Mouse (Mus musculus): Measurements from ENCODE around the gene Ahcyl2. TPM values are rescaled to one million over a fixed set of nuclear protein-coding genes. Genes with fewer than 3 reads are reported as not detected.

Ahcyl2 gene
- 32.3 and 71.2 TPM in 2 replicates for polyA plus RNA-seq (2012; rRNA removed; ENCODE audit: low replicate concordance)

DNA sequence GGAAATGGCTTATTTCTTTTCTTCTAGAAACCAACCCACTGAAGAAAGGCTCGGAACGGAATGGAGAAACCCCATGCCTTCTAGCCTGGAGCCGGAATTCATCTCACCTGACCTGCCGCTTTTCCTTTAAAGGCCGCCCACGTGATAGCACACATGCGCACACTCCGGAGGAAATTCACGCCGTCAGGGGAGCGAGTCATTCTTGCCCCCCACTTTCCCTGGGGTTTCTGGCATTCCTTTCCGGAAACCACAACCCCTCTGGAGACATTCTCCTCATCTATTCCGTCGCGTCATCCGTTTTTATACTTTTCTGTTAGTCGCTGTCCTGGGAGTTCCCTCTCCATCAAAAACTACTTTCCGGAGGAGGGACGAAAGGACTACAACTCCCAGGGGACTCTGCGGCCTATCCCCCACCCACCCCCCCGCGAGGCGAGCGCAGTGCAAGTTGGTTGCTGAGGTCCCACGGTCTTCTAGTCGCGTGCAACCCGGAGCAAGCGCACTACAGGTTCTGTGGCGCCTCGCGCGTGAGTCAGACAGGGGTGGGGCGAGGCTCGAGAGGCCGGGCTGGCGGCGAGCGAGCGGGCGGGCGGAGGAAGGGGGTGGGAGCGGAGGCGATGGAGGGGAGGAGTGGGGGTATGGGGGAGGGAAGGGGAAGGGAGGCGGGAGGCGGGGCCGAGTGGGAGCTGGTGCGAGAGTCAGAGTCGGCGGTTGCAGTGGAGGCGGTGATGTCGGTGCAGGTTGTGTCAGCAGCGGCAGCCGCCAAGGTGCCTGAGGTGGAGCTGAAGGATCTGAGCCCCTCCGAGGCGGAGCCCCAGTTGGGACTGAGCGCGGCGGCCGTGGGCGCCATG lies at the start of gene Ahcyl2:
Gene Ahcyl2 (plus strand): TSS at position 199 of the 848 bp plus-strand sequence.

GRCm38 (mm10) chr6:29735336-29735688 lies 32.5 kb upstream of the Ahcyl2 start, which contains the start of gene Smo:
TSS of gene Smo (plus strand) at chr6:29735503.

DNA sequence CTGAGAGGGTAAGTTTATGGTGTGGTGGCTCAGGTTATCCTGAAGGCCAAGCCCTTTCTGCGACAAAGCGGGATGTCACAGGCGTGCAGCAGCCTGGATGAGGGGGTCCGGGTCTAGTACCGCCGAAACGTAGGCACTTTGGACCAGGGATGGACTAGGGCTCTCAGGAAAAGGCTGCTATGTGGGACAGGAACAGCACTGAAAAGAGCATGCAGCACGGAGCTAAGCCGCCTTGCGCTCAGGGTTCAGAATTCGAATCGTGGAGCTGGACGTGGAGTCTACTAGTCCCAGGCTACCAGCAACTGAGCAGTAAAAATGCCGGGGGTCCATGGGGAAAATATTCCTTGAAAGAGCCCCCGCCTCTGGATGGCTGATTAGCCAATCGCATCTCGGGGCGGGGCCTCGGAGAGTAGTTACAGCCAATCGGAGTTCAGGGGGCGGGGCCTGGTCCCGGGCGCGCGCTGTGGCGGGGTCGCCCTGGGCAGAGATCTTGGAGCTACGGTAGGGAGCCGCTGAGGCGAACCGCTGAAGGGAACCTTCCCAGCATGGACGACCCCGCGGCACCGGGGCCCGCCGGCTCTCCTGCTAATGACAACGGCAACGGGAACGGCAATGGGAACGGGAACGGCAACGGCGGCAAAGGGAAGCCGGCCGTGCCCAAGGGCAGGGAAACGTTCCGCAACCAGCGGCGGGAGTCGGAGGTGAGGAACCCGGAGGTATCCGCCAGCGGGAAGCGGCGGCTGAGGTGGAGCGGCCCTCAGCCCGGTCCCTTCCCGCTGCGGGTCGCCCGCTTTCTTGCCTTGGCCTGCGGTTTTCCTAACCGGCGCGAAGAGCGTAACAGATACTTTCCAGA lies 148.9 kb downstream of the Ahcyl2 start, which contains the start of gene Strip2:
Gene Strip2 (plus strand): TSS at position 483 of the 853 bp plus-strand sequence.

Other genes with a start within 250 kb of the Ahcyl2 start
- gene Irf5, start 241.4 kb upstream of the Ahcyl2 start, polyA plus RNA-seq (2012; rRNA removed; ENCODE audit: low replicate concordance), result 43.6 and 84.5 TPM in 2 replicates
- gene Tnpo3, start 158.1 kb upstream of the Ahcyl2 start, polyA plus RNA-seq (2012; rRNA removed; ENCODE audit: low replicate concordance), result 39.4 and 50.6 TPM in 2 replicates
- 5.3 and 5.4 TPM in 2 replicates for gene Tspan33, start 73.8 kb upstream of the Ahcyl2 start, polyA plus RNA-seq (2012; rRNA removed; ENCODE audit: low replicate concordance)
- 45.5 and 47.3 TPM in 2 replicates for gene Smo, start 32.5 kb upstream of the Ahcyl2 start, polyA plus RNA-seq (2012; rRNA removed; ENCODE audit: low replicate concordance)
- 2.8 and 4.9 TPM in 2 replicates for gene Strip2, start 149.0 kb downstream of the Ahcyl2 start, polyA plus RNA-seq (2012; rRNA removed; ENCODE audit: low replicate concordance)